Mouse (Mus musculus) macrophage (primary cell): ENCODE data around the gene Hoxc11. TPM values are rescaled to one million over a fixed set of nuclear protein-coding genes. Genes with fewer than 3 reads are reported as not detected.

Experiments used
- H3K27ac ChIP-seq: fragments of 350-480 bp; formaldehyde crosslinking; 2 replicates; pipeline ENCODE4 v1.9.0; 2021
- H3K36me3 ChIP-seq: fragments of 350-480 bp; formaldehyde crosslinking; 2 replicates; pipeline ENCODE4 v1.9.0; 2021; ENCODE audit errors: inconsistent target
- H3K4me3 ChIP-seq: fragments of 350-480 bp; formaldehyde crosslinking; 2 replicates; pipeline ENCODE4 v1.9.0; 2021; ENCODE audit errors: inconsistent target
- H3K79me2 ChIP-seq: fragments of 350-480 bp; formaldehyde crosslinking; 2 replicates; pipeline ENCODE4 v1.9.0; 2021; ENCODE audit errors: inconsistent target
- WGBS: methylation state at CpG from one replicate; pipeline ENCODE4 v1.1.7; 2026; ENCODE audit warnings: inconsistent platforms; ENCODE audit not compliant: missing documents; 5-methylcytosine and 5-hydroxymethylcytosine counted together
- polyA plus RNA-seq: library from polyadenylated mRNA; stranded (reverse); fragments of 250-400 nt; gene quantifications from 3 replicates; pipeline ENCODE4 v1.2.4, GENCODE M21; 2018; ENCODE audit warnings: inconsistent platforms

Hoxc11 gene
- polyA plus RNA-seq, 1 experiment from 2014 or later, result not detected

DNA sequence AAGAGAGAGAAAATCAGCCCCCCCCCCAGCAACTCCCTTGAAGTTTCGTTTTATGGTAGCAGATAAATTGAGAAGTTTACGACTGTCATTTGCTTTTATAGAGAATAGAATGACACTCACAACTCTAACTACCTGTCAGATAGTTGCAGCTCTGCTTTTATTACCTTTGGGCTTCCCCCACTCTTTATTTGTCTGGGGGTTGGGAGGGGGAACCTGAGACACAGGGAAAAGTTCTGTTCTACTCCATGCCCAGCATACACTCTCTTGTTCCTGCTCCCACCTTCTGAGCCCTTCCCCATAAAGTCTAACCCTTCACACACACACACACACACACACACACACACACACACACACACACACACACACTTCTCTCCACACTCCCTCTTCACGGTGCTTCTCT lies 38.6 kb downstream of the Hoxc11 start:
- H3K36me3 ChIP-seq, result no peaks in the 10 kb centered on the region
- WGBS, result 21% methylated on average over 2 of the region's 3 CpGs
- H3K27ac ChIP-seq, result no peak overlapping the region
- H3K79me2 ChIP-seq, result no peaks in the 10 kb centered on the region
- no peak overlapping the region for H3K4me3 ChIP-seq

DNA sequence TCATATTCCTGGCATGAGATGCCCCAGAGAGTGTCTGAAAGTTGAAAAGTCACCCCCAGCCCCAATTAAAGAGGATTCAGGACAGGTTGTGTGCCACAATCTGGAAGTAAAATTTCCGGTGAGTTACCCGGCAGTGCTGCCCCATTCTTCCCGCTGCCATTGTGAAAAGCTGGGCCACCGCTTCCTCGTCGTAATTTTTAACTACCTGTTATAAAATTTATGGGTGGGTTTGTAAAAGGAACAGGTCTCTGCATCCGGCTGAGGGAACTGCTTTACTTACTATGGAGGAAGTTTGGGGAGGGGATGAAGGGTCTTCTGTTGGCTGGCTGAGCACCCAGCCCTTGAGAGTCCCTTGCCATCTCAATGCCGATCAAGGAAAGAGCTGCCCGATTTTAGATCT lies 42.3 kb downstream of the Hoxc11 start:
- Histone ChIP-seq H3K27ac (no peak overlapping the region), H3K4me3 (no peak overlapping the region), H3K79me2 (no peaks in the 10 kb centered on the region), H3K36me3 (no peaks in the 10 kb centered on the region)
- 10% methylated on average over 9 of the region's 9 CpGs for WGBS

DNA sequence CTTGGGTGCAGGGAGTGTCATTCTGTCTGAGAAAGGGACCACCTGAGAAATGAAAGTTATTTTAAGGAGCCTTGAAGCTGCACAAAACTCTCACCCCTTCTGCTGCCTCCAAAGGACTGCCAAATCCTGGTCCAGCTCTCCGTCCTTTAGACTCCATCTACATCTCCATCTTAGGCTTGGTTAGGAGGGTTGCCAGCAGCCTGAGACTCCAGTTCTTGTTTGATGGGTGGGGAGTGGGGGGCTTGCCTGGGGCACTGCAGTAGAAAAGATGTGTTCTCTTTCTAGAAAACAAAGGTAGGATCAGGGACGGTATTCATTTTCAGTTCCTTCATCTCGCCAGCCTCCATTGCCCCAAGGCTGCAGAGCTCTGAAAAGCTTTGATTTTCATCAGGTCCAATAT lies 43.2 kb downstream of the Hoxc11 start:
- no peaks in the 10 kb centered on the region for H3K79me2 ChIP-seq
- H3K36me3 ChIP-seq, result no peaks in the 10 kb centered on the region
- no peak overlapping the region for H3K27ac ChIP-seq
- H3K4me3 ChIP-seq, result no peak overlapping the region
- 35% methylated on average over 3 of the region's 3 CpGs for WGBS

DNA sequence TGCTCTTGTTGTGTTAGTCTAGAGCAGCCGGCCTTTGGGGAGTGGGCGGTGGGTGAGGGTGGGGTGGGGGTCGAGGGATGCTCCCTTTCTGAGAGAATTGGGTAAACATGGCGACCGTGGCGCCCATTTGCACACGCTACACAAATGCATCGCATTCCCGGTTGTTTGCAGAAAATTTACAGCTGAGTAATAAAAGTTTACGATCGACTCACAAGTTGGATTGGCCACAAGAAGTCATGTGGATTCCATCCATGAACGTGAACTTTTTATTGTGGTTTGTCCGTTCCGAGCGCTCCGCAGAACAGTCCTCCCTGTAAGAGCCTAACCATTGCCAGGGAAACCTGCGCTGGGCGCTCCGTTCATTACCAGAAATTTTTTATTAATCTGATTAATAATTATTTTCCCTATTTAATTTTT lies 43.7 kb downstream of the Hoxc11 start, which contains the start of gene Hoxc6:
TSS of gene Hoxc6 (plus strand) at position 319 of the 417 bp plus-strand sequence.
- 9% methylated on average over 19 of the region's 19 CpGs for WGBS
- H3K27ac ChIP-seq, result no peak within 1 kb of the TSS
- no peaks in the 10 kb centered on the region for H3K79me2 ChIP-seq
- no peak within 1 kb of the TSS for H3K4me3 ChIP-seq
- no peaks in the 10 kb centered on the region for H3K36me3 ChIP-seq

DNA sequence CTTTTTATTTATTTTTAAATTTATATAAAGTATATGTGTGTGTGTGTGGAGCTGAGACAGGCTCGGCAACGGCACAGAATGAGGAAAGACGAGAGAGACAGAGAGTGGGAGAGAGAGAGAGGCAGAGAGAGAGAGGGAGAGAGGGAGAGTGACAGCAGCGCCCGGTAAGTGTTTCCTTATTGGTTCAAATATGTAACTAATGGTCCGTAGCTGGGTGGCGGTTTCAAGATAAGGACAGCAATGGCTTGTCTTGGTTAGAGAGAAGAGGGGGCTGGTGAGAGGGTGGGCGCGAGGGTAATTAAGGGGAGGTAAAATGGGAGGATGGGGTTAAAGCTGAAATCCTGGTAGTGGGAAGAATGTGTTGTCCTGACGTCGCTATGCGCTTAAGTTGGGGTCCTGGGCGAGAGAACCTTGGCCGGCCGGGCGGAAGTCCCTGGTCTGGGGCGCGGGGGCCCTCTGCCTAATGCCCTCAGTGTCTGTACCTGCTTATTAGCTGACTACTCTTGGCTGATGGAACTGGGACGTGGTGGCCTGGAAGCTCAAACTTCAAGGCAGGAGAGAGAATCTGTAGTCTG lies 44.5 kb downstream of the Hoxc11 start:
- Histone ChIP-seq H3K79me2 (no peaks in the 10 kb centered on the region), H3K36me3 (no peaks in the 10 kb centered on the region), H3K4me3 (no peak overlapping the region), H3K27ac (no peak overlapping the region)
- 4% methylated on average over 16 of the region's 19 CpGs for WGBS

DNA sequence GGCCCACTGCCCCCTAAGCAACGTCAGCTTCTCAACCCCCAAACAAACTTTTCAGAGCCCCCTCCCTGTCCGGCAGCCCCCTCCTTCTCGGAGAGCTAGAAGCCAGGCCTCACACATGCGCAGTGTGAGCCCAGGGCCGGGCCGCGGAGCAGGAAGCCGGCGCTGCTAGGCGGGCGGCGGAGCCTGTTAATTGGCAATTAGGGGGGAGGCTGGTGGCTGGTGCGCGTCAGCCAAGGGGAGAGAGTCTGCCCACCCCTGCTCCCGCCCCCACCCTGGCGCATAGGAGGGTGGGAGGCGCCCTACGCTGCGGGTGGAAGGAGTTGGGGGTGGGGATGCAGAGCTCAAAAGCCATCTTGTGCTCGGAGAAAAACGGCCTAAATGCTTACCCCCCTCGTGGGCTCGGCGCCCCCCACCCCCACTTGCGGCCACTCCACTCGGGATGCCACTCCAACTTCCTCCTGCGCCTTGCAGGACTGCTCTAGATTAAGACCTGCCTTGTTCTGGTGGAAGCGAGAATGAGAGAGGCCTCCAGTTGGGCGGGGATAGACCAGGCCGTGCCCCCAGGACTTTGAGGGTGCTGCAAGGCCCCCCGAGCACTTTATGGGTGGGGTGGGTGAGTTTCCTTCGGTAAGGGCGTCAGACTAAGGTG lies 45.1 kb downstream of the Hoxc11 start:
- Histone ChIP-seq H3K27ac (no peak overlapping the region), H3K79me2 (no peaks in the 10 kb centered on the region), H3K4me3 (no peak overlapping the region), H3K36me3 (no peaks in the 10 kb centered on the region)
- WGBS, result 3% methylated on average over 33 of the region's 33 CpGs

DNA sequence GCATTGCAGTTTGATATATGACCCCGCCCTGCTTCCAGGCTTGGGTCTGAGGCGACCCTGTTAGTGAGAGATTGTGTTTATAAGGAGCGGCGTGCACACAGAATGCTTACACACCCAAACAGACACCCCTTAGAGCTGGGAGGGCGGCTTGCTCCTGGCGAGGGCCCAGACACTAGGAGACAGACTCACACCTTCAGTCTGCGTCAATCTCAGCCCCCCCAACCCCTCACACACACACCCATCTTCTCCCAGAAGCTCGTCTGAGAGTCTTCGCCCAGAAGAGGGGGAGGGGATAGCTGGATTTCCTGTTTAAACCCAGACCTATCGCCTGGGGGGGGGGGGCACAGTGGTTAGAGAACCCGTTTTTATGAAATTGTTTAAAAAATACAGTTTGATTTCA lies 45.7 kb downstream of the Hoxc11 start:
- WGBS, result 37% methylated on average over 9 of the region's 11 CpGs
- Histone ChIP-seq H3K36me3 (no peaks in the 10 kb centered on the region), H3K79me2 (no peaks in the 10 kb centered on the region), H3K27ac (no peak overlapping the region), H3K4me3 (no peak overlapping the region)

DNA sequence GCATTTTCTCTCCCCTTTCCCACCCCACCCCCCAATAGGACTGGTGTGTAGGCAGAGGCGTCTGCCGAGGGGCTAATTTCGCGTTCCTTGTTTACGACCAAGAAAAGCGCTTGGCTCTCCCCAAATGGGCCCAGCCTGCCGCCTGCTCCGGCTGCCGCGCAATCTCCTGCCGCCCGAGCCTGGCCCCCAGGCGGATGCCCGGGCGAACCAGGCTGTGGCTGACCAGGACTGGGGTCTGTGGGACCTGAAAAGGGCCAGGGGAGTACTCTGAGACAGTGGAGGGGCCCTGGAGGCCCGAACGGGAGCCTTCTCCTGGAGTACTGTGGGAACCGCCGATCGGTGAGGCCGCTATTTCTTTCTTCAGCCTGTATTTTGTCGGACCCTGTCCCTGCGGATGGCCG lies 46.3 kb downstream of the Hoxc11 start:
- no peak overlapping the region for H3K27ac ChIP-seq
- WGBS, result 23% methylated on average over 24 of the region's 24 CpGs
- no peak overlapping the region for H3K4me3 ChIP-seq
- H3K36me3 ChIP-seq, result no peaks in the 10 kb centered on the region
- H3K79me2 ChIP-seq, result no peaks in the 10 kb centered on the region

DNA sequence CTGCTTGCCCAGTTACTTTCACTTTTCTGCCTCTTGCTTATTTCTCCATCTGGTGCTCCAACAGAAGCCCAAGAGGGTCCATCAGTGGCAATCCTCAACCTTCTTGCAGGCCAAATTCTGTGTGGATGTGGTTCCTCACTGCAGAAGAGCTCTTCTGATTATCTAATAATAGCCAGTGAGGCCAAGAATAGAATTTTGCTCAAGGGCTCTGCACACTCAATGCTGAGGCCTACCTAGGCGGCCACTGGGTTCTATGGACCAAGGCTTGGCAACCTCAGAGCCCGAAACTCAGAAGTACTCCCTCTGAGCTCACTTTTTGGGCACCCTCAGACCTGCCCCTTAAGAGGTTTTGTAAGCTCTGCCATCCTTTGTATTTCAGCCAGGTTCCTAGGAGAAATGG lies 47.1 kb downstream of the Hoxc11 start:
- Histone ChIP-seq H3K27ac (no peak overlapping the region), H3K4me3 (no peak overlapping the region), H3K36me3 (no peaks in the 10 kb centered on the region), H3K79me2 (no peaks in the 10 kb centered on the region)
- WGBS, result 86% methylated on average over 2 of the region's 2 CpGs

DNA sequence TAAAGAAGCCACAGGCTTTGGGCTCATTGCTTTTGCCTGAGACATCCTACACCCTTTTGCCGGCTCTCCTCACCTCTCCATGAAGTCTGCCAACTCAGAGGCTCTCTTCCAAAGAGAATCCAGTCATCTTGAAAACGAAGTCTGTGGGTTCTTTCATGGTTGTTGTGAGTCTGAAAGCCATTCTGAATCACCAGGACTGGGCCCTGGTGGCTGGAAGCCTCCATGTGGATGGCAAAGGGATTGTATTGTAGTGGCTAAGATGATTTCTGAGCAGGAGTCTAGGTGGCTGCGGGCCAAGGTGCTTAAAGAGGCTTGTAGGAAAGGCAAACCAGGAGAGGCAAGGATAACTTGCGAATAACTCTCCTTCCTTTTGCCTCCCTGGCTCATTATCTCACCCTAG lies 47.9 kb downstream of the Hoxc11 start:
- no peak overlapping the region for H3K27ac ChIP-seq
- H3K36me3 ChIP-seq, result no peaks in the 10 kb centered on the region
- H3K79me2 ChIP-seq, result no peaks in the 10 kb centered on the region
- WGBS, result 87% methylated on average over 4 of the region's 4 CpGs
- no peak overlapping the region for H3K4me3 ChIP-seq

DNA sequence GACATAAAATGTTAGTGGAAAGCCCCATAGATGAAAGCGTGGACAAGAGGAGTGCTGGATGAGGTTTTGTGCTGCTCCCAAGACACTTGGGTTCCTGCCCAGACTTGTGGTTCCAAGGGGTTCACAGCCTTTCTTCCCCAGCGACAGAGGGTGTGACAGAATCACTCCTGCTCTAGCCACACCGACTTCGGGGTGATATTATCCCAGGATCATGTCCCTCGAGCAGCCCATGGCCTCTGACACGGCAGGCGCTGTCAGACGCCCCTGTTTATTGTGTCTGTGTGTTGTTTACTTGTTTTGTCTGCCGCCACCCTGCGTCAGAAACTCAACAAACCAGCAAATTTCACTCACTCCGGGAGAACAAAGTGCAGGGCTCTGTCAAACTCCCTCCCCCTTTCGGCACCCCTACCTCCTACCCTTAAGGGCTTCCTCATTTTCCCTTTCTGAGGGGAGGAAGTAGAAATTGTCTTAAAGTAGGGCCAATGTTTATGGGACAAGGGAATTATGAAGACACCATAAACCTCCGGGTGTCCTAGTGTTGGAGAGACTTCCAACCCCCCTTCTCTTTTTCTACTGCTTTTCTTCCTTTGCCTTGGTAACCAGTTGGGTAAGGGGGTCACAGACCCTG lies 48.7 kb downstream of the Hoxc11 start:
- H3K4me3 ChIP-seq, result no peak overlapping the region
- WGBS, result 19% methylated on average over 10 of the region's 13 CpGs

DNA sequence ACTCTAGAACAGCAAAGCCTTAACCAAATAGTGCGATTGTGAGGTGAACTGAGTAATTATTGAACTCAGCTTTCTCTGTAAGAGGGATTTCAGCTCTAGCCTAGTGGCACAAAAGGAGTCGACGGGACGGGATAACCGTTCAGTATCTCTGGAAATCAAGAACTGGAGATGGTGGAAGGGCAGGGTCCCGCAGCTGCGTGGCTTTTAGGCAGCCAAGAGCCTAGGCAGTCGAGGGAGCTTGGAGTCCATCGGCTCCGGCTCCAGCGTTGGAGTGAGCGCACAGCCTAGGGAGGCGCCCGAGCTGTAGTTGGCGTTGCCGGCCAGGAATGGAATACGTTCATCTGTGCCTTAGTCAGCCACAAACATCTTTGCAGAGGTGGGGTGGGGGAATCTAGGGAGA lies 51.1 kb downstream of the Hoxc11 start:
- Histone ChIP-seq H3K79me2 (no peaks in the 10 kb centered on the region), H3K27ac (no peak overlapping the region), H3K36me3 (no peaks in the 10 kb centered on the region), H3K4me3 (no peak overlapping the region)
- WGBS, result 11% methylated on average over 17 of the region's 17 CpGs

More for the DNA sequence above, 48.7 kb downstream of the Hoxc11 start:
- Histone ChIP-seq H3K27ac (no peak overlapping the region), H3K36me3 (no peaks in the 10 kb centered on the region), H3K79me2 (no peaks in the 10 kb centered on the region)

DNA sequence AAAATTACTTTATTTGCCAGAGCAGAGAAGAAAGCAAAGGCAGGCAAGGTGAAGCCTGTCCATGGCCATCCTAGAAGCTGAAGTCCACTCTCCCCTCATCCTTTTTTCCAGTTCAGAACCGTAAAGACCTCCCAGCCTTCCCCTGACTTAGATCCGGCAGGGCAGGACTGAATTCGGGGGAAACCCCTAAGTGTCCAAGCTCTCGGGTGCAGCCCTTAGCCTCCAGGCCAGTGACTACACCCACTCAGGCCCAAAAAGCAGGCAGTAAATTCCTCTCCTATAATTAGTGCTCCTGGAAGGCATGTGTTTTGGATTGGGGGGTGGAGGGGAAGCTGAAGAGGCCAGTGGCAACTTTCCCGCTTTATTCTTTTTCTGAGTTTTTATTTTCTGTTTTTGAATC lies 51.6 kb downstream of the Hoxc11 start:
- H3K4me3 ChIP-seq, result no peak overlapping the region
- H3K27ac ChIP-seq, result no peak overlapping the region
- WGBS, result 24% methylated on average over 5 of the region's 5 CpGs

DNA sequence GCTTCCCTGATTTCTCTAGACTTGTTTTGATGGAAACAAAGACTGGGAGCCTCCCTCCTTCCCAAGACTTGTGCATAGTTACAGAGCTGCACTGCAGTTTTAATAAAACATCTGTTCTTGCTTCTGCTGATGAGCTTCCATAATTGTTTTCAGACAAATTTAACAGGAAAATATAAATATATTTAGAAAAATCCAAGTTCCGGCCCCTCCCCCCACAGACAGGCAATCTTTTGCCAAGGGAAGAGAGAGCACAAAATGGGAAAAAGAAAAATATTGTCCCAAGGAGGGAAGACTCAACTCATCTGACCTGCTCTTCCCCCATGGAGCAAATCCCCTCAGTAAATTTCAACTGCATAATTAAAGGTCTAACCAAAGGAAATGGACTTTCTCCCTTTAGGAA lies 52.1 kb downstream of the Hoxc11 start:
- 33% methylated on average over 1 of the region's 1 CpGs for WGBS

More for the DNA sequence above, 51.6 kb downstream of the Hoxc11 start:
- H3K79me2 ChIP-seq, result no peaks in the 10 kb centered on the region
- H3K36me3 ChIP-seq, result no peaks in the 10 kb centered on the region

More for the DNA sequence above, 52.1 kb downstream of the Hoxc11 start:
- Histone ChIP-seq H3K4me3 (no peak overlapping the region), H3K36me3 (no peaks in the 10 kb centered on the region), H3K27ac (no peak overlapping the region), H3K79me2 (no peaks in the 10 kb centered on the region)
